Mouse (Mus musculus): ENCODE measurements around the gene Olfr654. TPM values are rescaled to one million over a fixed set of nuclear protein-coding genes. Genes with fewer than 3 reads are reported as not detected.

Gene Olfr654
- polyA plus RNA-seq (2014; fragmentation: Nextera tagmentation; extraction: Ambion mirVana) = not detected in 2 replicates

DNA sequence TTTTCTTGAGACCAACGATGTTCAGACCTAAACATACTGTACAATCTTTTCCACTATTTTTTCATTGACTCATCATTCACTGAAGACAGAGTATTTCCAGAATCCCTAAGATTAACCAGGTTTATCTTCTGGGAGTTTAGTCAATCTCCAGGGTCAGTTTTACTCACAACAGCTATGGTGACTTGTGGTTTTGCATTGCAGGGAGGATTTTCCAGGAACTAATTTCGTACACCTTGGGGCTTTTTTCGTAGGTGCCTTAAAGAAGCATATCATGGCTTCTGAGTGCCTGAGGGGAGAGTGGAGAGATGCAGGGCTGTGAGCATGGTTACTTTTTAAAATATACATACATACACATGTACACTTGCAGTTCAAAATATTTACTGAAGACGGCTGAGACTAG, at the start of gene Olfr654:
TSS of gene Olfr654 (plus strand) at position 301 of the 400 bp plus-strand sequence.
- no peak within 1 kb of the TSS for H3K4me2 ChIP-seq (ENCODE audit: low read length)
- H3K27ac ChIP-seq (replicated peaks in 1 of 2; ENCODE audit: control insufficient read depth in 1 of 2, insufficient read depth in 1 of 2, low read depth in 2 of 2, low read length in 2 of 2) = no peak within 1 kb of the TSS
- ATAC-seq (ENCODE audit: insufficient number of reproducible peaks, insufficient read depth, low FRiP score, low read depth) = no peak
- 82% methylated on average over 4 of the region's 4 CpGs for WGBS
- H3K4me1 ChIP-seq (ENCODE audit: control insufficient read depth in 2 of 2, insufficient read depth in 2 of 2, low read length in 2 of 2) = no peaks in the 10 kb centered on the region
- H3K9me3 ChIP-seq (ENCODE audit: control insufficient read depth, low read length) = no peaks in the 10 kb centered on the region
- no peak within 1 kb of the TSS for H3K9ac ChIP-seq (ENCODE audit: low read length)
- H3K4me3 ChIP-seq (ENCODE audit: control insufficient read depth in 1 of 2, insufficient read depth in 1 of 2, low read depth in 1 of 2, low read length in 2 of 2) = no peak within 1 kb of the TSS
- H3K36me3 ChIP-seq (ENCODE audit: control insufficient read depth, insufficient read depth, low read length) = no peaks in the 10 kb centered on the region
- H3K27me3 ChIP-seq (ENCODE audit: control insufficient read depth, insufficient read depth, low read length) = no peaks in the 10 kb centered on the region

DNA sequence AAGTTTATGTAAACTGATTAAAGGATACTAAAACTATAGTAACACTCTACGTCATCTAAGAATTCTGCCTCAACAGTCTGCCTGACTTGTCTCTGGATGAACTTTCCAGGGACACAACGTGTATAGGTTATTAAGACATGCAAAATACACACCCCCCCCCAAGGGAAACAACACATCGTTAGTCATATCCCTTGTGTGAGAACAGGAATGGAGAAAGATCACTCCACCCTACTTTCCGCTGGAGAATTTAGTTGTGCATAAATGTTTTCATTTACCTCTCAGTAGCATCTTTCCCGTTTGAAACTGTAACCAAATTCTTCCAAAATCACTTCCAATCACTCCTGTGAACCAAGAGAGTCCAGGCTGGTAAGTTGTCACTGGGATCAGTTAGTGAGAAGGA, 37.0 kb upstream of the Olfr654 start, which contains the start of gene Olfr651:
TSS of gene Olfr651 (plus strand) at position 301 of the 400 bp plus-strand sequence.
- no peak for ATAC-seq (ENCODE audit: insufficient number of reproducible peaks, insufficient read depth, low FRiP score, low read depth)
- Histone ChIP-seq H3K27me3 (ENCODE audit: control insufficient read depth, insufficient read depth, low read length) (no peaks in the 10 kb centered on the region), H3K9me3 (ENCODE audit: control insufficient read depth, low read length) (no peaks in the 10 kb centered on the region), H3K9ac (ENCODE audit: low read length) (no peak within 1 kb of the TSS), H3K4me1 (ENCODE audit: control insufficient read depth in 2 of 2, insufficient read depth in 2 of 2, low read length in 2 of 2) (no peaks in the 10 kb centered on the region), H3K4me3 (ENCODE audit: control insufficient read depth in 1 of 2, insufficient read depth in 1 of 2, low read depth in 1 of 2, low read length in 2 of 2) (no peak within 1 kb of the TSS), H3K4me2 (ENCODE audit: low read length) (no peak within 1 kb of the TSS), H3K27ac (replicated peaks in 1 of 2; ENCODE audit: control insufficient read depth in 1 of 2, insufficient read depth in 1 of 2, low read depth in 2 of 2, low read length in 2 of 2) (no peak within 1 kb of the TSS), H3K36me3 (ENCODE audit: control insufficient read depth, insufficient read depth, low read length) (no peaks in the 10 kb centered on the region)
- 64% methylated on average over 5 of the region's 5 CpGs for WGBS

DNA sequence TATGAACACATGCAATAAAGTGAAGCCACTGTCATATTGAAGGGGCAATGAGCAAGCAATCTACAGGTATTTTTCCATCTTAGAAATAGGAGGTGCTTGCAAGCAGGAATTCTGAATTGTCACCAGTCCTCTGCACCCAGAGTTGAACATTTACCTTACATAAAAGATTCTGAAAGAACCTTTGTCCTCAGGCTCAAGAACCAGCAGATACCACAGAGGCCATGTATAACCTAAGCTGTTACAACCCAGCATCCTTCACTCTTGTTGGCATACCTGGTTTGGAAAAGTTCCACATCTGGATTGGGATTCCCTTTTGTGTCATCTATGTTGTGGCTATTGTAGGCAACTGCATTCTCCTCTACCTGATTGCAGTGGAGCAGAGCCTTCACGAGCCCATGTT, 34.1 kb upstream of the Olfr654 start:
- Histone ChIP-seq H3K27me3 (ENCODE audit: control insufficient read depth, insufficient read depth, low read length) (no peaks in the 10 kb centered on the region), H3K4me3 (ENCODE audit: control insufficient read depth in 1 of 2, insufficient read depth in 1 of 2, low read depth in 1 of 2, low read length in 2 of 2) (no peak overlapping the region), H3K4me2 (ENCODE audit: low read length) (no peak overlapping the region), H3K9ac (ENCODE audit: low read length) (no peak overlapping the region), H3K36me3 (ENCODE audit: control insufficient read depth, insufficient read depth, low read length) (no peaks in the 10 kb centered on the region), H3K4me1 (ENCODE audit: control insufficient read depth in 2 of 2, insufficient read depth in 2 of 2, low read length in 2 of 2) (no peaks in the 10 kb centered on the region), H3K27ac (replicated peaks in 1 of 2; ENCODE audit: control insufficient read depth in 1 of 2, insufficient read depth in 1 of 2, low read depth in 2 of 2, low read length in 2 of 2) (no peak overlapping the region), H3K9me3 (ENCODE audit: control insufficient read depth, low read length) (no peaks in the 10 kb centered on the region)
- no peak for ATAC-seq (ENCODE audit: insufficient number of reproducible peaks, insufficient read depth, low FRiP score, low read depth)
- WGBS = 26% methylated on average over 1 of the region's 1 CpGs

DNA sequence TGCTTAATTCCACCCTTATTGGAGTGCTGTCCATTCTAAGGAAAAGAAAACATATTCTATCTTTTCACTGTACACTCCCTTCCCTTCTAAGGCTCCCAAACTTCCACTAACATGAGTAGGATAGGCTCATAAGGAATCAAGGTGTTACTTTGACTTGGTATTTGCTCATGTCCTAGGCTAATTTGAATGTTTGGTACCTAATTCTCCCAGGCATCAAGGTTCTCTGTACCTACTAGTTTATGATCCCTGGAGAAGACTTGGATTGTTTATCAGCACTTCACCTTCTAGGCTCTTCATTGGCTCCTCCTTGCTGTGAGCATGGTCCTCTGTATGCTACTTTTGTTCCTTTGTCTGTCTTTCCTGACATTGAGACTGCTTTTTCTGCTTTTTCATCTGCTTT, 26.2 kb upstream of the Olfr654 start, which contains the start of gene Olfr652:
TSS of gene Olfr652 (plus strand) at position 301 of the 400 bp plus-strand sequence.
- Histone ChIP-seq H3K4me1 (ENCODE audit: control insufficient read depth in 2 of 2, insufficient read depth in 2 of 2, low read length in 2 of 2) (no peaks in the 10 kb centered on the region), H3K36me3 (ENCODE audit: control insufficient read depth, insufficient read depth, low read length) (no peaks in the 10 kb centered on the region), H3K27me3 (ENCODE audit: control insufficient read depth, insufficient read depth, low read length) (no peaks in the 10 kb centered on the region), H3K27ac (replicated peaks in 1 of 2; ENCODE audit: control insufficient read depth in 1 of 2, insufficient read depth in 1 of 2, low read depth in 2 of 2, low read length in 2 of 2) (no peak within 1 kb of the TSS), H3K4me3 (ENCODE audit: control insufficient read depth in 1 of 2, insufficient read depth in 1 of 2, low read depth in 1 of 2, low read length in 2 of 2) (no peak within 1 kb of the TSS), H3K9ac (ENCODE audit: low read length) (no peak within 1 kb of the TSS), H3K4me2 (ENCODE audit: low read length) (no peak within 1 kb of the TSS), H3K9me3 (ENCODE audit: control insufficient read depth, low read length) (no peaks in the 10 kb centered on the region)
- no peak for ATAC-seq (ENCODE audit: insufficient number of reproducible peaks, insufficient read depth, low FRiP score, low read depth)

DNA sequence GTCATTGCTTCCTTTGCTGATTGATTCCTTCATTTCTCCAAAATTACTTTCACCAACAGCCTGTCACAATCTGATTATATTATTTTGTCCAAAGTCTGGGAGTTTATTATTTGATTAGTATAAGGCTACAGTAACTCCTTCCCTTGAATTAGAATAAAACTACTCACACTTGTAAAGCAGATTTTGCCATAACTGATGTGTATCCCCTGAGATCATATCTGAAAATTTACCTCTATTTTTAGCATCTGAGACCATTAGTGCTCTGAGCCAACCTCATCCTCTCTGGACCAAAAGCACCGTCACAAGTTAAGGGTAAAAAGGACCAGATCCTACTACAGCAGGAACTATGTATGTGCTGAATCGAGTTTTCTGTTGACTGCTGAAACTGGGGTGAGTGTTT, 9.8 kb upstream of the Olfr654 start, which contains the start of gene Olfr653:
TSS of gene Olfr653 (plus strand) at position 301 of the 400 bp plus-strand sequence.
- ATAC-seq (ENCODE audit: insufficient number of reproducible peaks, insufficient read depth, low FRiP score, low read depth) = no peak
- H3K27ac ChIP-seq (replicated peaks in 1 of 2; ENCODE audit: control insufficient read depth in 1 of 2, insufficient read depth in 1 of 2, low read depth in 2 of 2, low read length in 2 of 2) = no peak within 1 kb of the TSS
- H3K9me3 ChIP-seq (ENCODE audit: control insufficient read depth, low read length) = no peaks in the 10 kb centered on the region
- H3K4me3 ChIP-seq (ENCODE audit: control insufficient read depth in 1 of 2, insufficient read depth in 1 of 2, low read depth in 1 of 2, low read length in 2 of 2) = no peak within 1 kb of the TSS
- no peak within 1 kb of the TSS for H3K4me2 ChIP-seq (ENCODE audit: low read length)
- no peaks in the 10 kb centered on the region for H3K36me3 ChIP-seq (ENCODE audit: control insufficient read depth, insufficient read depth, low read length)
- no peaks in the 10 kb centered on the region for H3K27me3 ChIP-seq (ENCODE audit: control insufficient read depth, insufficient read depth, low read length)
- no peaks in the 10 kb centered on the region for H3K4me1 ChIP-seq (ENCODE audit: control insufficient read depth in 2 of 2, insufficient read depth in 2 of 2, low read length in 2 of 2)
- WGBS = 48% methylated on average over 2 of the region's 2 CpGs
- H3K9ac ChIP-seq (ENCODE audit: low read length) = no peak within 1 kb of the TSS

DNA sequence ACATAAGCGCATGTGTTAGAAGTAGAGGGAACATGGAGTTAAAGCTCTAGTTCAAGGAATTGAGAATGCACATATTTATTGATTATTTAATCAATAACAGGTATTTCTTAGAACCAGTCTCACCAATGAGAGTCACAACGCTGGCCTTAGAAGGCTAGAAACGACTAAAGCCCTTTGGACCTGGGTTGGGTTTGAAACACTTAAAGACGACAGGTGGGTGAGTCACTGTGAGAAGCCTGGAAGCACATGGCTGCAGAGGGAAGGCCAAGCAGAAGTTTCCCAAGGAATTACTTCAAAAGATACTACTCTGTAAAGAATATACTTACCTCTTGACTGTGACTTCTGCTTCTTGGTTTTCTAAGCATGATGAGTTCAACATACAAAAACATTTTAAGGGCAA, 6.0 kb upstream of the Olfr654 start:
- Histone ChIP-seq H3K4me2 (ENCODE audit: low read length) (no peak overlapping the region), H3K36me3 (ENCODE audit: control insufficient read depth, insufficient read depth, low read length) (no peaks in the 10 kb centered on the region), H3K27me3 (ENCODE audit: control insufficient read depth, insufficient read depth, low read length) (no peaks in the 10 kb centered on the region), H3K27ac (replicated peaks in 1 of 2; ENCODE audit: control insufficient read depth in 1 of 2, insufficient read depth in 1 of 2, low read depth in 2 of 2, low read length in 2 of 2) (no peak overlapping the region), H3K4me1 (ENCODE audit: control insufficient read depth in 2 of 2, insufficient read depth in 2 of 2, low read length in 2 of 2) (no peaks in the 10 kb centered on the region), H3K9me3 (ENCODE audit: control insufficient read depth, low read length) (no peaks in the 10 kb centered on the region), H3K4me3 (ENCODE audit: control insufficient read depth in 1 of 2, insufficient read depth in 1 of 2, low read depth in 1 of 2, low read length in 2 of 2) (no peak overlapping the region), H3K9ac (ENCODE audit: low read length) (no peak overlapping the region)
- ATAC-seq (ENCODE audit: insufficient number of reproducible peaks, insufficient read depth, low FRiP score, low read depth) = no peak
- WGBS = 73% methylated on average over 4 of the region's 4 CpGs

DNA sequence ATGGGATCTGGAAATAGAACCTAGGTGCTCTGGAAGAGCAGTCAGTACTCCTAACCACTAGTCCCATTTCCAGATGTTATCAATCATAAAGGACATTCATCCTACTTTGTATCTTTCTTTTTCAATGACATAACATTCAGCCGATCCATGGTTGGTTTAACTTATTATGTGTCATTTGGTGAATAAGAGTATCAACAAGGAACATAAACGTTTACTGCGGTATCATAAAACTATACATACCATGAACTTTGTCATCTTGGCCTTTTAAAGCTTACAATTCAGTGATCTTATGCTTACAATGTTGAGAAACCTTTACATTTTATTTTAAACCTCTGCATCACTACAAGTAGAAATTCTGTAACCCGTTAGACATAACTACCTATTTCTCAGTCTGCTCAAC, 5.4 kb upstream of the Olfr654 start:
- Histone ChIP-seq H3K4me1 (ENCODE audit: control insufficient read depth in 2 of 2, insufficient read depth in 2 of 2, low read length in 2 of 2) (no peaks in the 10 kb centered on the region), H3K27me3 (ENCODE audit: control insufficient read depth, insufficient read depth, low read length) (no peaks in the 10 kb centered on the region), H3K9me3 (ENCODE audit: control insufficient read depth, low read length) (no peaks in the 10 kb centered on the region), H3K27ac (replicated peaks in 1 of 2; ENCODE audit: control insufficient read depth in 1 of 2, insufficient read depth in 1 of 2, low read depth in 2 of 2, low read length in 2 of 2) (no peak overlapping the region), H3K36me3 (ENCODE audit: control insufficient read depth, insufficient read depth, low read length) (no peaks in the 10 kb centered on the region), H3K9ac (ENCODE audit: low read length) (no peak overlapping the region), H3K4me2 (ENCODE audit: low read length) (no peak overlapping the region), H3K4me3 (ENCODE audit: control insufficient read depth in 1 of 2, insufficient read depth in 1 of 2, low read depth in 1 of 2, low read length in 2 of 2) (no peak overlapping the region)
- ATAC-seq (ENCODE audit: insufficient number of reproducible peaks, insufficient read depth, low FRiP score, low read depth) = no peak
- WGBS = 78% methylated on average over 4 of the region's 4 CpGs

DNA sequence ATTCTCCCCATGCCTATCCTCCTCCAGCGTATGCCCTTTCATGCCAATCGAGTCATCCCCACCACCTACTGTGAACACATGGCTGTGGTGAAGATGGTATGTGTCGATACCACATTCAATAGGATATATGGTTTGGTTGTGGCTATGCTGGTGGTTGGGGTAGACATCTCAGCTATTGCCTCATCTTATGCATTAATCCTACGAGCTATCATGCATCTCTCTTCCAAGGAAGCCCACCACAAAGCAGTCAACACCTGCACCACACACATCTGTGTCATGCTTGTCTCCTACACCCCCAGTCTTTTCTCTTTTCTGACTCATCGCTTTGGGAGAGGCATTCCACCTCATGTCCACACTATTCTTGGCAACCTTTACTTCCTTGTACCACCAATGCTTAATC, 1.4 kb downstream of the Olfr654 start:
- no peak for ATAC-seq (ENCODE audit: insufficient number of reproducible peaks, insufficient read depth, low FRiP score, low read depth)
- no peak overlapping the region for H3K9ac ChIP-seq (ENCODE audit: low read length)
- no peak overlapping the region for H3K27ac ChIP-seq (replicated peaks in 1 of 2; ENCODE audit: control insufficient read depth in 1 of 2, insufficient read depth in 1 of 2, low read depth in 2 of 2, low read length in 2 of 2)
- H3K4me2 ChIP-seq (ENCODE audit: low read length) = no peak overlapping the region
- no peak overlapping the region for H3K4me3 ChIP-seq (ENCODE audit: control insufficient read depth in 1 of 2, insufficient read depth in 1 of 2, low read depth in 1 of 2, low read length in 2 of 2)
- no peaks in the 10 kb centered on the region for H3K4me1 ChIP-seq (ENCODE audit: control insufficient read depth in 2 of 2, insufficient read depth in 2 of 2, low read length in 2 of 2)
- H3K9me3 ChIP-seq (ENCODE audit: control insufficient read depth, low read length) = no peaks in the 10 kb centered on the region
- H3K27me3 ChIP-seq (ENCODE audit: control insufficient read depth, insufficient read depth, low read length) = no peaks in the 10 kb centered on the region
- 69% methylated on average over 5 of the region's 5 CpGs for WGBS
- no peaks in the 10 kb centered on the region for H3K36me3 ChIP-seq (ENCODE audit: control insufficient read depth, insufficient read depth, low read length)
